Mouse (Mus musculus) heart, postnatal 0 days (tissue): Measurements from ENCODE around the gene Syt12.

Experiments
- CTCF ChIP-seq: IDR thresholded peaks from 2 replicates; pipeline ENCODE4 v1.5.1; 2016; ENCODE audit warnings: antibody characterized with exemption, control low read depth, low read depth
- EP300 ChIP-seq: IDR thresholded peaks from 2 replicates; pipeline ENCODE4 v1.6.1; 2016; ENCODE audit warnings: antibody characterized with exemption, low read depth

DNA sequence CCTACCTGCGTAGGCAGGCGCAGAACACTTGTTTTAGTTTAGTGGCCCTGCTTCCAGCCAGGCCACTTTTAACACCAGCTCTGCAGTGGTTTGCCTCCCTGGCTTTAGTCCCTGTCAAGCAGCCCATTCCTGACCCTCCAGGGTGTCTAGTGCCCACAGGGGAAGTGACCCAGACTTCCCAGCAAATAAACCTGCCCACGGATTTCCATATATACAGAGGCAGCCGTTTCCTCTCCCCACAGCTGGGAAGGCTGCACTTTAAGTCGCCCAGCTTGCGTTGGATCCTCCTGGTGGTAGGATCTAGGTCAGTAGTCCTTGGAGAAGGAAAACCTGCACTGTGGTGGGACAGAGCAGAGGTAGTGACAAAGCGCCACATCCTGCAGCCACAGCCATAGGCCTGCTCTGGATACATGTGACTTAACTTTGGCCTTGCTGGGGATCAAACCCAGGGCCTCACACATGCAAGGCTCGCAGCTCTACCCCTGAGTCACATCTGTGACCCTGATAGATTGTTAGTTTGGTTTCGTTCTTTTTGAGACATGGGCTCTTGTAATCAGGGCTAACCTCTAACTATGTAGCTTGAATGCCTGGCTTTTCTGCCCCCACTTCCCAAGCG lies 13.9 kb upstream of the Syt12 start:
- peak; percentile 21; the same call in 1 of the 2 replicates for TF ChIP-seq CTCF
- TF ChIP-seq EP300 = no peak
